Mouse (Mus musculus): ENCODE results near the gene Apoc2. TPM values are rescaled to one million over a fixed set of nuclear protein-coding genes. Genes with fewer than 3 reads are reported as not detected.

The Apoc2 gene
- 10.3 TPM for polyA plus RNA-seq (2014; fragmentation: Illumina TruSeq; extraction: RNeasy Lipid Tissue Mini Kit (QIAGEN cat#74804); ENCODE audit: insufficient read depth, low read depth, low replicate concordance)

DNA sequence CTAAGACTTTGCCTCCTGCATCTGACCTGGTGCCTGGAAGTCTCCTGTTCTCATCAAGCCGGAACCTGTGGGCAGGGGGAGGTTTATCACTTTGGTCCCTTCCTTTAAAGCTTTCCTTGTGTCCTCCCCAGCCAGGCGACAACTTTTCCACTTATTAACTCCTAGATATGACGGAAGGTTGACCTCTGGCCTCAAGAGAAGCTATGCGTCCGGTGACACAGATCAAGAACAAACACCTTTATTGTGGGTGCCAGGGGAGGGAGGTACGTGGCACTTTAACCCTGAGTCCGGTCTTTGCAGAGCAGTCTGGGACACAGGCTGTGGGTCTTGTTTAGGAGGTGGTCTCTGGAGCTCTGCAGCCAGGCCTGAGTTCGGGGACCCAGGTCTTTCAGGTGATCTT, at the start of gene Apoc2:
TSS of gene Apoc2 (minus strand) at position 70 of the 400 bp plus-strand sequence.

DNA sequence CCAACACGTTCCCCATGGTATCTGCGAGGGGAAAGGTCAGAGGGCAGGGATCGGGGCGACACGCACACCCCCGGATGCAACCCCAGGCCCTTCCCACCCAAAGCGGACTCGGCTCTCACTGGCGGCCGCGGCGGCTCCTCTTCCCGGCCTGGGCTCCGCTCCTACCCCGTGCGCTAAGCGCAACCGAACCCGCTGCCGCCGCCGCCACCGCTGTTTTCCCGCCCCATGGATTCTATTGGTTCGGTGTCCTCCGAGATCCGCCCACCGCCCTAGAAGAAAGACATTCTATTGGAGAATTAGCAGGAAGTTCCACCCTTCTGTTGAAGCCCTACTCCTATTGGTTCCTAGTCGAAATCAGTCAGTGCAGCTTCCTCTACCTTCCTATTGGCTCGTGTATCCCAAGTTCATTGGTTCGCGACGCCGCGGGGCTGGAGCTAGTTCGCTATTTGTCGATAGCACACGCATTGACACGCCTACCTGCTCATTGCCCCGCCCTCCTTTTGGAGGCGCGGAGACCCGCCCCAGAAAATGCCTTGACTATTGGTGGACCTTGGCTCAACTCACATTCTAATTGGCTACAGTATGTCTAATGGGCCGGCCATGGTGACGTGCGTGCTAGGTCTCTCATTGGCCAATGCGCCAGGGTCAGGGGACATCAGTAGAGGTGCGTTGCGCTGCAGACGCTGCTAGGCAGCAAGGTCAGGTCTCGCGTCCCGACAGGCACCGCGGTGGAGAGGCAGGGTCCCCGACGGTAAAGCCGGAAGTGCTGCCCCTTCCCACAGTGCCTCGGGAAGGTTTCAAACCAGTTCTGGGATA, 37.7 kb upstream of the Apoc2 start, which contains the start of gene Tomm40:
TSS of gene Tomm40 (minus strand) at position 200 of the 816 bp plus-strand sequence.

DNA sequence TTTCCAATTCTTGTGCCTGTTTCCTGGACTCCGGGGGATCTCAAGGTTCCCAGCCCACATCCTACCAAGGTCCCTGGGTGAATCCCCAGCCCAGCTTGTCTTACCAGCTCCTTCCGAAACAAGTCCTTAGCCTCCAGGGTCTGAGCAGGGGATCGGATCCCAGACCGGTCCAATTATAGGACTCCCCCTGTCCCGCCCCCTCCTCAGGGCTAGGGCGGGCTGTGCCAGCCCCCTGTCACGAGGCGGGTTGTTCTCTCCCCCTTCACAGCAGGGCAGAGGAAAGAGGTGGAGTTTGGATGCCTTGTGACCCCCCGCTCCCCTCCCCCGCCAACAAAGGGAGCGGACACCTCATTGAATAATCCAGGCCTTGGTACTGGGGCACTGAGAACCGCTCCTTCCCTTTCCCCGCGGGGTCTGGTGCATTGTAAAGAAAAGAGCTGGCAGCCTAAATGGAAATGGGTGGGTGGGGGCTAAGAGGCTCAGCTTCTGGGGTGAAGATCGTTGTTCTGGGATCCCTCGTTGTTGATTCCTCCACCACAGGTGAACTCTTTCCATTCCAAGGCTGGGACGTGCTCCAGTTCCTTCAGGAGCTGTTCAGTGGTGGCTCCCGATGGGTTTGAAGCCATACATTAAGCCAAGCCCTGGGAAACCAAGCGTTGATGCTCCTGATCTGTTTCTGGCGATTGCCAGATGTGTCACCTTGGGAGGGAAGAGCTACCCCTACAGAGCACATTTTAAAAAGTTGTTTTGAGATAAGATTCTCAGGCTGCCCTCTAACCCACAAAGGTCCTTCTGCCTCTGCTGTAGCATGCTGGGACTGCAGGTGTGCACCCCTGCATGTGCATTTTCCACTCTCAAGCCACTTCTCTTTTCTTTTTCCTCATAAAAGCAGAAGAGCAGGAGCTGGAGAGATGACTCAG, 21.4 kb upstream of the Apoc2 start, which contains the start of gene Apoe:
TSS of gene Apoe (minus strand) at position 282 of the 920 bp plus-strand sequence.

GRCm38 (mm10) chr7:19691873-19692865, 14.4 kb upstream of the Apoc2 start, which contains the start of gene Apoc1:
Apoc1 (minus strand) TSS chr7:19692660.

DNA sequence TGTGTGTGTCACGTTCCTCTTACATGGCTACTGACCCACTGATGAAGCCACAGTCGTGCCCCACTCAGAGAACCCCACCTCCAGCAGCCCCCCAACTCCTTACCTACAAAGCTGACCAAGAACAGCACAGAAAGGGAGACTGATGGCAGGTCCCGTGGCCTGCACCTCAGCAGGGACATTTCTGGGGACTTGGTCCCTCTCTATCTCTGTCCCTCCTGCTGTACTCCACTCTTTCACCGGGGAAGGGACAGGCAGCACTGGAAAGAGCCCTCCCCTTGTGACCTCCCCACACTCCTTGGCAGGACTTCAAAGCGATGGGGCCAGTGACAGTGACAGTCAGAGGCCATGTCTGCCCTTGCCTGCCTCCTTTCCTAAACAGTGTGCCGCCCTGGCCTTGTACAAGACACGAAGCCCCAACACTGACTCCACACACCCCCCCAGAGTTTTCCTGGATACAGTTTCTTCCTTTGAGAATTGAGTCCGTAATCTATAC, 3.5 kb upstream of the Apoc2 start, which contains the start of the genes Gm44805 and Apoc4:
TSS of gene Gm44805 (minus strand) at position 222 of the 493 bp plus-strand sequence.
TSS of gene Apoc4 (minus strand) at position 278 of the 493 bp plus-strand sequence.

DNA sequence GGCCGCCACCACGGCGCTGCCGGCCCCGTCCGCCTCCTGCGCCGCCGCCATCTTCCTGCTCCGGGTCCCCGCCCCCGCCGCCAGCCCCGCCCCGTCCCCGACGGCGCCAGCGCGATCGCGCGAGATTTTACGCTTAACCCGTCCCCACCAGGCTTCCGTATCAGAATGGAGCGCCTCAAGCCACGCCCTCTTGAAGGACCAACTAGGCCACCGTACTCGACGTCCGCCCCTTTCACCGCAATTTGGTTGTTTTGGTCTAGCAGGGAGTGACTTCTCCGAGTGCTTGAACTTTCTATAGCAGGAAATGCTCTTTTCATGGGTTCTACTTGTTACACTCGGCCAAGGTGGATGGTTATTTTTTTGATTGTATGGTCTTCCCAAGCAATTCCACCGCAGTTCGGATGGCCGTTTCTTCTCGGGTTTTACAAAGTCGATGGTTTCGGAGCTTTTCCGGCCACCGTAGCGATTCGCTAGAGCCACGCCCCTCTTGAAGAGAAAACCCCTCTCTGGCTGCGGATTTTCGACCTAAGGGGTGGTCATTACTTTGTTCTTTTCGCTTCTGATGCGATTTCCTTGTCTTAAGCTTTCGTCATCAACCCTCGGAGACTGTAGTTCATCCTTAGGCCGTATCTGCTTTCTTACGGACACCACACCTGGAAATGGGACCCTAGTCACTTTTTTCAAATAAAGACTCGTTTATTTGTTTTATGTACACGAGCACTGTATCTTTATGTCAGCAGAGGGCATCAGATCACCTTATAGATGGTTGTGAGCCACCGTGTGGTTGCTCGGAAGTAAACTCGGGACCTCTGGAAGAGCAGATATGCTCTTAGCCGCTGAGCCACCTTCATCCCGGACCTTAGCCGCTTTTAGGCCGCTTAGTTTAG, 12.5 kb downstream of the Apoc2 start, which contains the start of gene Clptm1:
TSS of gene Clptm1 (minus strand) at position 79 of the 887 bp plus-strand sequence.

DNA sequence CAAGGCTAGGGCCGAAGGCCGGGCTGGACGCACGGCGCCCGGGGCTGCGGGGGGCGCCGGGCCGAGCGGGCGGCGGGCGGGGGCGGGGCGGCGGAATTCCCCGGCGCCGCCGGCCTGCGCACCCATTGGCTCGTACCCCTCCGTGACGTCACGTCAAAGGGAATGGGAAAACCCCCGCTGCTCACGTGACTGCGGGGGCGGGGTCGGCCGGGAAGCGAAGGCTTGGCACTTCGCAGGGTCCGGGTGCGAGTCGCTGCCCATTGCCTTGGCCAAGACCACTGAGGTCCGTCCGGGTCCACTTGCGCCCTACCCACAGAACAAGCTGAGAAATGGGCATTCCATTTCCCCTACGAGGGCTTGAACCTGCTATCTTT, 48.4 kb downstream of the Apoc2 start, which contains the start of gene Relb:
TSS of gene Relb (minus strand) at position 78 of the 374 bp plus-strand sequence.

Other genes starting within 250 kb of the Apoc2 start
- 9.0 TPM for gene Mark4, start 219.1 kb downstream of the Apoc2 start, polyA plus RNA-seq (2014; fragmentation: Illumina TruSeq; extraction: RNeasy Lipid Tissue Mini Kit (QIAGEN cat#74804); ENCODE audit: insufficient read depth, low read depth, low replicate concordance)
- gene Exoc3l2, start 214.6 kb downstream of the Apoc2 start, polyA plus RNA-seq (2014; fragmentation: Illumina TruSeq; extraction: RNeasy Lipid Tissue Mini Kit (QIAGEN cat#74804); ENCODE audit: insufficient read depth, low read depth, low replicate concordance), result 1.3 TPM
- gene Bloc1s3, start 169.6 kb downstream of the Apoc2 start, polyA plus RNA-seq (2014; fragmentation: Illumina TruSeq; extraction: RNeasy Lipid Tissue Mini Kit (QIAGEN cat#74804); ENCODE audit: insufficient read depth, low read depth, low replicate concordance), result 6.7 TPM
- gene Trappc6a, start 169.5 kb downstream of the Apoc2 start, polyA plus RNA-seq (2014; fragmentation: Illumina TruSeq; extraction: RNeasy Lipid Tissue Mini Kit (QIAGEN cat#74804); ENCODE audit: insufficient read depth, low read depth, low replicate concordance), result 58.3 TPM
- 0.13 TPM for gene Nkpd1, start 160.1 kb downstream of the Apoc2 start, polyA plus RNA-seq (2014; fragmentation: Illumina TruSeq; extraction: RNeasy Lipid Tissue Mini Kit (QIAGEN cat#74804); ENCODE audit: insufficient read depth, low read depth, low replicate concordance)
- 50.4 TPM for gene Ppp1r37, start 114.9 kb downstream of the Apoc2 start, polyA plus RNA-seq (2014; fragmentation: Illumina TruSeq; extraction: RNeasy Lipid Tissue Mini Kit (QIAGEN cat#74804); ENCODE audit: insufficient read depth, low read depth, low replicate concordance)
- gene Zfp296, start 100.7 kb downstream of the Apoc2 start, polyA plus RNA-seq (2014; fragmentation: Illumina TruSeq; extraction: RNeasy Lipid Tissue Mini Kit (QIAGEN cat#74804); ENCODE audit: insufficient read depth, low read depth, low replicate concordance), result 1.9 TPM
- gene Gemin7, start 100.3 kb downstream of the Apoc2 start, polyA plus RNA-seq (2014; fragmentation: Illumina TruSeq; extraction: RNeasy Lipid Tissue Mini Kit (QIAGEN cat#74804); ENCODE audit: insufficient read depth, low read depth, low replicate concordance), result 93.3 TPM
- 17.3 TPM for gene Clasrp, start 73.5 kb downstream of the Apoc2 start, polyA plus RNA-seq (2014; fragmentation: Illumina TruSeq; extraction: RNeasy Lipid Tissue Mini Kit (QIAGEN cat#74804); ENCODE audit: insufficient read depth, low read depth, low replicate concordance)
- gene Relb, start 48.5 kb downstream of the Apoc2 start, polyA plus RNA-seq (2014; fragmentation: Illumina TruSeq; extraction: RNeasy Lipid Tissue Mini Kit (QIAGEN cat#74804); ENCODE audit: insufficient read depth, low read depth, low replicate concordance), result 13.0 TPM
- 45.0 TPM for gene Clptm1, start 12.9 kb downstream of the Apoc2 start, polyA plus RNA-seq (2014; fragmentation: Illumina TruSeq; extraction: RNeasy Lipid Tissue Mini Kit (QIAGEN cat#74804); ENCODE audit: insufficient read depth, low read depth, low replicate concordance)
- gene Gm44805, start 3.5 kb upstream of the Apoc2 start, polyA plus RNA-seq (2014; fragmentation: Illumina TruSeq; extraction: RNeasy Lipid Tissue Mini Kit (QIAGEN cat#74804); ENCODE audit: insufficient read depth, low read depth, low replicate concordance), result not detected
- gene Apoc4, start 3.5 kb upstream of the Apoc2 start, polyA plus RNA-seq (2014; fragmentation: Illumina TruSeq; extraction: RNeasy Lipid Tissue Mini Kit (QIAGEN cat#74804); ENCODE audit: insufficient read depth, low read depth, low replicate concordance), result not detected
- gene Apoc1, start 14.7 kb upstream of the Apoc2 start, polyA plus RNA-seq (2014; fragmentation: Illumina TruSeq; extraction: RNeasy Lipid Tissue Mini Kit (QIAGEN cat#74804); ENCODE audit: insufficient read depth, low read depth, low replicate concordance), result 122 TPM
- 1,026 TPM for gene Apoe, start 21.2 kb upstream of the Apoc2 start, polyA plus RNA-seq (2014; fragmentation: Illumina TruSeq; extraction: RNeasy Lipid Tissue Mini Kit (QIAGEN cat#74804); ENCODE audit: insufficient read depth, low read depth, low replicate concordance)
- gene Tomm40, start 37.5 kb upstream of the Apoc2 start, polyA plus RNA-seq (2014; fragmentation: Illumina TruSeq; extraction: RNeasy Lipid Tissue Mini Kit (QIAGEN cat#74804); ENCODE audit: insufficient read depth, low read depth, low replicate concordance), result 28.0 TPM
- gene Nectin2, start 72.5 kb upstream of the Apoc2 start, polyA plus RNA-seq (2014; fragmentation: Illumina TruSeq; extraction: RNeasy Lipid Tissue Mini Kit (QIAGEN cat#74804); ENCODE audit: insufficient read depth, low read depth, low replicate concordance), result 39.0 TPM
- 298 TPM for gene Bcam, start 93.1 kb upstream of the Apoc2 start, polyA plus RNA-seq (2014; fragmentation: Illumina TruSeq; extraction: RNeasy Lipid Tissue Mini Kit (QIAGEN cat#74804); ENCODE audit: insufficient read depth, low read depth, low replicate concordance)
- gene Cblc, start 118.9 kb upstream of the Apoc2 start, polyA plus RNA-seq (2014; fragmentation: Illumina TruSeq; extraction: RNeasy Lipid Tissue Mini Kit (QIAGEN cat#74804); ENCODE audit: insufficient read depth, low read depth, low replicate concordance), result 9.7 TPM
- 15.6 TPM for gene Bcl3, start 144.8 kb upstream of the Apoc2 start, polyA plus RNA-seq (2014; fragmentation: Illumina TruSeq; extraction: RNeasy Lipid Tissue Mini Kit (QIAGEN cat#74804); ENCODE audit: insufficient read depth, low read depth, low replicate concordance)
- gene Gm19345, start 174.1 kb upstream of the Apoc2 start, polyA plus RNA-seq (2014; fragmentation: Illumina TruSeq; extraction: RNeasy Lipid Tissue Mini Kit (QIAGEN cat#74804); ENCODE audit: insufficient read depth, low read depth, low replicate concordance), result not detected
- gene Ceacam16, start 183.4 kb upstream of the Apoc2 start, polyA plus RNA-seq (2014; fragmentation: Illumina TruSeq; extraction: RNeasy Lipid Tissue Mini Kit (QIAGEN cat#74804); ENCODE audit: insufficient read depth, low read depth, low replicate concordance), result 0.27 TPM
- 0.07 TPM for gene Ceacam19, start 210.0 kb upstream of the Apoc2 start, polyA plus RNA-seq (2014; fragmentation: Illumina TruSeq; extraction: RNeasy Lipid Tissue Mini Kit (QIAGEN cat#74804); ENCODE audit: insufficient read depth, low read depth, low replicate concordance)
- gene Pvr, start 243.2 kb upstream of the Apoc2 start, polyA plus RNA-seq (2014; fragmentation: Illumina TruSeq; extraction: RNeasy Lipid Tissue Mini Kit (QIAGEN cat#74804); ENCODE audit: insufficient read depth, low read depth, low replicate concordance), result 17.0 TPM